Mouse (Mus musculus): ENCODE data around the gene Arid3c.

Gene Arid3c

DNA sequence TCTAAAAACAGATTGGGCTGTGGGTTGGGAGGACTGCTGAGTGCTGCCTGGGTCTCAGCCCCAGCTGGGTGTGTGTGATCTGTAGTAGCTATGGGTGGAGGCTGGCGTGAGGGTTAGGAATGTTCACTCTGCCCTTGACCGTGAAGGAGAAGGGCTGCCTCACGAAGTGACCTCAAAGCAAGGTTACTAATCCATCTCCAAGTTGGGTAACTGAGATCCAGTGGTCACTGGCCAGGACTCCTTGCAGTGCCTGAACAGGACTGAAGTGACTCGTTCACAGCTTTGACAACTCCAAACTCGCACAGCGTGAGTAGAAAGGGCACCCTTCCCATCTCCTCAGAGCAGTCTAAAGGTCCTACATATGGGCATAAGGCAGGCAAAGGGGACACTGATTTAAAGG is 52.1 kb downstream of the Arid3c start:
- DNase-seq (ENCODE audit: low read depth, low spot score): no peak

DNA sequence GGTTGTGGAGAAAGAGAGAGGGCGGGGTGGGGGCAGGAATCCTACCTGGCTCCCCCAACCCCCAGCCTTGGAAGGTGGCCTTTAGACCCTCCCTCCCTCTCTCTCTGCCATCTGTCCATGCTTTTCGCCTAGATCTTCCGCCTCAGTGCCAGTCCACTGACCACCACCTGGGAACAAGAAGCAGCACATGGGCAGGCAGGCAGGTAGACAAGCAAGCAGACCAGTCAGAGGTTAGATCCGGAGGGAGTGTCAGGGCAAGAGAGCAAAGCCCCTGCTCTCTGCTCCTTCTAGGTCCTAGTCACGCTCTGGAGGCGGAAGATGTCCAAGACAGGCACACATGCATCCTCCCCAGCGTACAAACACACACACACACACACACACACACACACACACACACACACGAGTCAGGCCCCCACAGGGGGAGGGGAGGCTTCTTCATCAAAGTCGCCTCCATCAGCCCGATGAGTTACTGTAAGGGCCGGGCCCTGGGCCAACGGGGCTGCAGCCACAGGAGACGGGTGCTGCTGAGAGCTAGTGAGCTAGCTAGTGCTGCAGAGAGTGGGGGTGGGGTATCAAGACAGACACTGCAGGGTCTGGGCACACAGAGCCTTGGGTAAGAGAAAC is 53.8 kb downstream of the Arid3c start:
- no peak for DNase-seq (ENCODE audit: low read depth, low spot score)

DNA sequence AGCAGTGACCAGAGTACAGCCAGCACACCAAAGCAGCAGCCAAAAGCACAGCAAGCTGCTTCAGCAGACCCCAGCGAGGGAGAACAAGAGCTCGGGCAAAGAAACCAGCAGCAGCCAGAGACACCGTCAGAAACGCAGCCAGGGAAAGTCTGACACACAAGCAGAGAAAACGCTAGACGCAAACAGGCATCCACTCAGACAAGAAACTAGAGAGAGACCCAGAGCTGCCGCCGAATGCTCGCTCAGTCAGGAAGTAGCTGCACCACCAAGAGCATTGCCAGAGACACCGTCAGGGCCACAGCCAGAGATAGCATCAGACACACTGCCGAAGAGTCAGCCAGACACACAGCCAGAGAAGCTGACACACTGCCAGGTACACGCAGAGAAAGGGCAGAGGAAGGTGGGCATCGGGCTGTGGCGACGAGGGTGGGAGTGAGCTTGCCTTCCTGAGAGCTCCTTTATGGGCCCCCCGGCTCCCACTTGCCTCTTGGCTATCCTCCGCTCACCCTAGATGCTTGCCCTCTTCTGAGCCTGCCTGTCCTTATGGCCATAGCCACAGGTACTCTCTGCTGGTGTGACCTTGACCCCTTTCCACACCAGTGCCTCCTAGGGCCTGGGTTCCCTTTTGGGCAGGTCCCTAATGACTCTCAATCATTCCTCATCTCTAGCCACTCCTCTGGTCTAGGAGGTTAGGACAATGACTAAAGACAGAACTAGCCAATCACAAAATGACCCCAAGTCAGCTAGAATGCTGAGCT is 54.5 kb downstream of the Arid3c start:
- DNase-seq (ENCODE audit: low read depth, low spot score): no peak

Measured in embryo, embryonic 11.5 days (tissue).